Mouse (Mus musculus): ENCODE data around the gene Mtf1. TPM values are rescaled to one million over a fixed set of nuclear protein-coding genes. Genes with fewer than 3 reads are reported as not detected.
A peak's percentile ranks its signal among the peaks of the same experiment; 100 is the strongest.

Mtf1 gene
- polyA plus RNA-seq, 1 experiment from 2014 or later, result 24.2 TPM

DNA sequence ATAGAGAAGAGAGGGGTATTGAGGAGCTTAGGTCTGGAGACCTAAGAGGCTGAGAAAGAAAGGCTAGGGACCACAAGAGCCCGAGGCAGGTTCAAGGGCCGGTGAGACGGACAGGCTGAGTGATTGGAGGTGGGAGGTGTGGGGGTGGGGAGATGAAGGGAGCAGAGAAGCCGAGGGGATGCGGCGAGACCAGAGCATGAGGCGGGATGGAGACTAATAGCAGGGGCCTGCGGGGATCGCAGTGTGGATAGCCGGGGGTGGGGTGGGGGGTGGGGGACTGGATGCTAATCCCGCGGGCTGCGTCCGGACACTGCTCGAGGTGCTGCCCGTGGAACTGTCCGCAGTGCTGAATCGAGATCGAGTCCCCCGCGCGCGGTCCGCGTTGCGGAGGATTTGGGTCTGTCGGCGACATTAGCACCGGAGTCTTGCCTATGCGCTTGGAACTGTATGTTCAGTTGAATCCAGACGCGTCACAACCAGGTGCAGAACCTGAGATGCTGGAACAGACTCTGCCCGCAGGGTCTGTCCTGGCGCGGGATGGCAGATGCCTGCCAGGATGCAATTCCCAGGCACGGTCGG, 80.3 kb downstream of the Mtf1 start:
- 2% methylated on average over 37 of the region's 37 CpGs for WGBS
- Histone ChIP-seq H3K4me1 (replicated peaks; ENCODE audit: control insufficient read depth, insufficient read depth, low read length) (no peaks in the 10 kb centered on the region), H3K9me3 (ENCODE audit: control insufficient read depth, low read length) (0 out of 2 replicates have a peak, but pooled peaks cover 4% of the 10 kb centered on the region), H3K27me3 (replicated peaks; ENCODE audit: control insufficient read depth, insufficient read depth, low read length) (peaks cover 72% of the 10 kb centered on the region), H3K36me3 (ENCODE audit: control insufficient read depth, insufficient read depth, low read length) (no peaks in the 10 kb centered on the region), H3K4me3 (ENCODE audit: low read depth, low read length) (peak overlapping the region; percentile 39; the same call in 1 of the 2 replicates), H3K9ac (ENCODE audit: low read depth, low read length) (no peak overlapping the region), H3K4me2 (peak overlapping the region; percentile 58), H3K27ac (ENCODE audit: low read depth, low read length) (no peak overlapping the region)
- DNase-seq (ENCODE audit: low spot score) (no peak), ATAC-seq (replicated peaks; ENCODE audit: low FRiP score) (no peak)

DNA sequence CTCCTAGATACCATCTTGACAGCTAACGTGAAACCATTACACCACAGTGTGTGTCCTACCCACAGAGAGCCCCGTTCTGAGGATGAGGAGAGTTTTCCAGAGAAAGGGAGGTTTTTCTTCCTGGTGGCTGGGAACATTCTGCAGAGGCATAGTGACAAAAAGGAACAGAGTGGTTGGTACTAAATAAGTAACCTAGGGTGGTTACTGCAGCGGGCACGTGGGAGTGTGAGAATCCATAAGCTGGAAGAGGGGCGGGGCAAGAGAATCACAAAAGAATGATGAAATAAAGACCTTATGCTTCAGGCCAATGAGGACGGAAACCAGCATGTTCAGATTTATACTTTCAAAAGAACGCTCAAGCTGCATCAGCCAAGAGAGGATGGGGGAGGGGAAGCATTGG, 86.8 kb downstream of the Mtf1 start:
- H3K27me3 ChIP-seq (replicated peaks; ENCODE audit: control insufficient read depth, insufficient read depth, low read length), result peaks cover 68% of the 10 kb centered on the region
- no peak for DNase-seq (ENCODE audit: low spot score)
- no peaks in the 10 kb centered on the region for H3K9me3 ChIP-seq (ENCODE audit: control insufficient read depth, low read length)
- H3K27ac ChIP-seq (ENCODE audit: low read depth, low read length), result no peak overlapping the region
- H3K36me3 ChIP-seq (ENCODE audit: control insufficient read depth, insufficient read depth, low read length), result no peaks in the 10 kb centered on the region
- WGBS, result 65% methylated on average over 7 of the region's 7 CpGs
- H3K4me1 ChIP-seq (replicated peaks; ENCODE audit: control insufficient read depth, insufficient read depth, low read length), result no peaks in the 10 kb centered on the region
- ATAC-seq (replicated peaks; ENCODE audit: low FRiP score), result no peak
- H3K9ac ChIP-seq (ENCODE audit: low read depth, low read length), result no peak overlapping the region
- H3K4me2 ChIP-seq, result no peak overlapping the region
- H3K4me3 ChIP-seq (ENCODE audit: low read depth, low read length), result no peak overlapping the region

- Histone ChIP-seq H3K9ac (ENCODE audit: low read depth, low read length) (no peak overlapping the region), H3K4me2 (no peak overlapping the region), H3K4me3 (ENCODE audit: low read depth, low read length) (no peak overlapping the region), H3K27me3 (replicated peaks; ENCODE audit: control insufficient read depth, insufficient read depth, low read length) (peaks cover 69% of the 10 kb centered on the region), H3K36me3 (ENCODE audit: control insufficient read depth, insufficient read depth, low read length) (no peaks in the 10 kb centered on the region), H3K27ac (ENCODE audit: low read depth, low read length) (no peak overlapping the region), H3K4me1 (replicated peaks; ENCODE audit: control insufficient read depth, insufficient read depth, low read length) (peaks cover 3% of the 10 kb centered on the region), H3K9me3 (ENCODE audit: control insufficient read depth, low read length) (no peaks in the 10 kb centered on the region)
- ATAC-seq (replicated peaks; ENCODE audit: low FRiP score) (no peak), DNase-seq (ENCODE audit: low spot score) (no peak)
- 82% methylated on average over 2 of the region's 2 CpGs for WGBS
These were observed 88.0 kb downstream of the Mtf1 start for GRCm38 (mm10) chr4:124889935-124890334.

GRCm38 (mm10) chr4:124890831-124891230, 88.9 kb downstream of the Mtf1 start:
- 75% methylated on average over 5 of the region's 5 CpGs for WGBS
- Histone ChIP-seq H3K27ac (ENCODE audit: low read depth, low read length) (no peak overlapping the region), H3K4me2 (no peak overlapping the region), H3K36me3 (ENCODE audit: control insufficient read depth, insufficient read depth, low read length) (no peaks in the 10 kb centered on the region), H3K27me3 (replicated peaks; ENCODE audit: control insufficient read depth, insufficient read depth, low read length) (peaks cover 70% of the 10 kb centered on the region), H3K9ac (ENCODE audit: low read depth, low read length) (no peak overlapping the region), H3K9me3 (ENCODE audit: control insufficient read depth, low read length) (no peaks in the 10 kb centered on the region), H3K4me1 (replicated peaks; ENCODE audit: control insufficient read depth, insufficient read depth, low read length) (peaks cover 4% of the 10 kb centered on the region), H3K4me3 (ENCODE audit: low read depth, low read length) (no peak overlapping the region)
- DNase-seq (ENCODE audit: low spot score) (no peak), ATAC-seq (replicated peaks; ENCODE audit: low FRiP score) (no peak)

- Histone ChIP-seq H3K9ac (ENCODE audit: low read depth, low read length) (no peak overlapping the region), H3K4me2 (no peak overlapping the region), H3K27ac (ENCODE audit: low read depth, low read length) (no peak overlapping the region), H3K27me3 (replicated peaks; ENCODE audit: control insufficient read depth, insufficient read depth, low read length) (peaks cover 66% of the 10 kb centered on the region), H3K4me1 (replicated peaks; ENCODE audit: control insufficient read depth, insufficient read depth, low read length) (peaks cover 4% of the 10 kb centered on the region), H3K4me3 (ENCODE audit: low read depth, low read length) (no peak overlapping the region), H3K9me3 (ENCODE audit: control insufficient read depth, low read length) (no peaks in the 10 kb centered on the region), H3K36me3 (ENCODE audit: control insufficient read depth, insufficient read depth, low read length) (no peaks in the 10 kb centered on the region)
- ATAC-seq (replicated peaks; ENCODE audit: low FRiP score) (no peak), DNase-seq (ENCODE audit: low spot score) (no peak)
- 45% methylated on average over 6 of the region's 6 CpGs for WGBS
These were observed 91.9 kb downstream of the Mtf1 start for GRCm38 (mm10) chr4:124893769-124894168.

DNA sequence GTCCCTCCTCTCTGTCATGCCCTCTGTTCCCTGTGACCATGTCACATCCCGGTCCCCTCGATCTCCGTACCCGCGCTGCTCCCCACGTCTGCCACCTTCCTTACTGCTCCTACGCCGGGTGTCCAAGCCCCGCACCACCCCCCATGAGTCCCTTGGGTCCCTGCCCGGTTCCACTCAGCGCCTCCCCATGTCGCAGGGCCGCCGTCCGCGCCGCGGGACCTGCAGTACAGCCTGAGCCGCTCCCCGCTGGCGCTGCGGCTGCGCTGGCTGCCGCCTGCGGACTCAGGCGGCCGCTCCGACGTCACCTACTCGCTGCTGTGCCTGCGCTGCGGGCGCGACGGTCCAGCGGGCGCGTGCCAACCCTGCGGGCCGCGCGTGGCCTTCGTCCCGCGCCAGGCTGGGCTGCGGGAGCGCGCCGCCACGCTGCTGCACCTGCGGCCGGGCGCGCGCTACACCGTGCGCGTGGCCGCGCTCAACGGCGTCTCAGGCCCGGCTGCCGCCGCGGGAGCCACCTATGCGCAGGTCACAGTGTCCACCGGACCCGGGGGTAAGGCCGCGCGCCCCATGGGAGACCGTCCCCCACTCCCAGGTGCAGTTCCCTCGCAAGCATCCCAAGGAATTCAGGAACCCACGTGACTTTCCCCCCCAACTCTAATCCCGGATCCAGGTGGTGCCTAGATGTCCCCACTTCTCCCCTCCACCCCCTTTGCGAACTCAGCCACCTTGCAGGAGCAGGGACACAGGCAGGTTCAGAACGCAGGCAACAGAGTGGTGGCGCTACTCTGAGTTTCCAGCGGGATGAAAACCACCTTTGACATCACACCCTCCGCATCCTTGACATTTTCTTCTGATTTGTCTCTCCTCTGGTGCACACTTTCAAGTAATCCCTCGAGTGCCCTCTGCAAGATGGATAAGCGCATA, 92.9 kb downstream of the Mtf1 start:
- Histone ChIP-seq H3K4me2 (peak overlapping the region; percentile 65), H3K27me3 (replicated peaks; ENCODE audit: control insufficient read depth, insufficient read depth, low read length) (peaks cover 66% of the 10 kb centered on the region), H3K36me3 (ENCODE audit: control insufficient read depth, insufficient read depth, low read length) (no peaks in the 10 kb centered on the region), H3K9me3 (ENCODE audit: control insufficient read depth, low read length) (no peaks in the 10 kb centered on the region), H3K4me3 (ENCODE audit: low read depth, low read length) (peak overlapping the region; percentile 45), H3K9ac (ENCODE audit: low read depth, low read length) (no peak overlapping the region), H3K27ac (ENCODE audit: low read depth, low read length) (no peak overlapping the region), H3K4me1 (replicated peaks; ENCODE audit: control insufficient read depth, insufficient read depth, low read length) (peaks cover 7% of the 10 kb centered on the region)
- 3% methylated on average over 82 of the region's 83 CpGs for WGBS
- DNase-seq (ENCODE audit: low spot score), result no peak
- no peak for ATAC-seq (replicated peaks; ENCODE audit: low FRiP score)

DNA sequence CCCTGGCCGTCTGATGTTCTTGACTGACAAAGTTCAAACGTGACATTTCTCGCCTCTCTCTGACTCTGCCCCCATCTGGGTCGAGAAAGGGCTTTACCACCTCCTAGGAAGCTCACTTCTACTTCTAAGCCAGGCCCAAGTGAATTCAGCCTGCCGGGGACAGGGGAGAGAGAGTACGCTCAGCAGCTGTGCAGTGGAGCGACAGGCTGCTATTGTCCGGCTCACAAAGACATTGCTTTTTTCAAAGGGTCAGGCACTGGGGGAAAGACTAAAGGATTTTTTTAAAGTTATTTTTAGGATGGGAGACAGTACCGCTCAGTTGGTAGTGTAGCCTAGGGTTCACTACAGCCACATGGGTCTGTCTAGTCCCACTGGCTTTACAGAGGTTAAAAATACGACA, 96.5 kb downstream of the Mtf1 start:
- ATAC-seq (replicated peaks; ENCODE audit: low FRiP score), result no peak
- no peak for DNase-seq (ENCODE audit: low spot score)
- H3K9ac ChIP-seq (ENCODE audit: low read depth, low read length), result no peak overlapping the region
- no peak overlapping the region for H3K27ac ChIP-seq (ENCODE audit: low read depth, low read length)
- no peaks in the 10 kb centered on the region for H3K9me3 ChIP-seq (ENCODE audit: control insufficient read depth, low read length)
- H3K36me3 ChIP-seq (ENCODE audit: control insufficient read depth, insufficient read depth, low read length), result no peaks in the 10 kb centered on the region
- 70% methylated on average over 10 of the region's 10 CpGs for WGBS
- H3K4me3 ChIP-seq (ENCODE audit: low read depth, low read length), result no peak overlapping the region
- peaks cover 42% of the 10 kb centered on the region for H3K27me3 ChIP-seq (replicated peaks; ENCODE audit: control insufficient read depth, insufficient read depth, low read length)
- H3K4me1 ChIP-seq (replicated peaks; ENCODE audit: control insufficient read depth, insufficient read depth, low read length), result peaks cover 11% of the 10 kb centered on the region
- no peak overlapping the region for H3K4me2 ChIP-seq
